In genomic region chr4:76468366-76469100, GRCm38 (mm10) we compare ENCODE assay signal across 17 mouse cellular contexts.
"Had no signal": no experiment of that assay in that cellular context is flagged by ENCODE, and none has a peak within 500 bp of the region (broad histone marks: within the 10 kb centered on the region; RNA-seq: fewer than 3 reads in every experiment).

No protein-coding gene starts in this region.

- H3K4me3 ChIP-seq: lung, embryonic 15.5 days; megakaryocyte, embryonic 14.5 days; midbrain, embryonic 13.5 days; midbrain, embryonic 15.5 days; neural tube, embryonic 12.5 days; stomach, embryonic 15.5 days had no signal

- H3K27me3 ChIP-seq: lung, embryonic 15.5 days; megakaryocyte, embryonic 14.5 days; midbrain, embryonic 13.5 days; midbrain, embryonic 15.5 days; neural tube, embryonic 12.5 days; stomach, embryonic 15.5 days had no signal

- H3K9me3 ChIP-seq: lung, embryonic 15.5 days; megakaryocyte, embryonic 14.5 days; midbrain, embryonic 13.5 days; midbrain, embryonic 15.5 days; neural tube, embryonic 12.5 days; stomach, embryonic 15.5 days had no signal

- DNase-seq: lung, adult 2 months; lung, postnatal 14 days; lung, postnatal 36 days; right cerebral cortex, postnatal 14 days; thymus, adult 2 months; thymus, postnatal 25 days; thymus, postnatal 4 days had no signal

- H3K27ac ChIP-seq: lung, embryonic 15.5 days; macrophage; midbrain, embryonic 13.5 days; midbrain, embryonic 15.5 days; neural tube, embryonic 12.5 days; stomach, embryonic 15.5 days; stomach, postnatal 0 days had no signal

- H3K4me2 ChIP-seq: lung, embryonic 15.5 days; midbrain, embryonic 11.5 days; midbrain, embryonic 13.5 days; midbrain, embryonic 15.5 days; neural tube, embryonic 12.5 days; stomach, embryonic 15.5 days had no signal

- H3K9ac ChIP-seq: lung, embryonic 15.5 days; midbrain, embryonic 13.5 days; midbrain, embryonic 15.5 days; neural tube, embryonic 12.5 days; stomach, embryonic 15.5 days had no signal

- ATAC-seq: lung, postnatal 0 days; midbrain, embryonic 13.5 days; midbrain, embryonic 15.5 days had no signal

- H3K36me3 ChIP-seq: lung, embryonic 15.5 days; midbrain, embryonic 13.5 days; midbrain, embryonic 15.5 days; neural tube, embryonic 12.5 days; stomach, embryonic 15.5 days had no signal

- H3K4me1 ChIP-seq: lung, embryonic 15.5 days; megakaryocyte, embryonic 14.5 days; midbrain, embryonic 13.5 days; midbrain, embryonic 15.5 days; neural tube, embryonic 12.5 days; stomach, embryonic 15.5 days had no signal
